Mouse (Mus musculus) ES-Bruce4 (cell line): ENCODE results near the gene Stk32b. TPM values are rescaled to one million over a fixed set of nuclear protein-coding genes. Genes with fewer than 3 reads are reported as not detected.

Experiments
- H3K27ac ChIP-seq: 2 replicates; pipeline ENCODE4 v1.5.1; 2012; ENCODE audit warnings: low read length, inconsistent platforms; ENCODE audit not compliant: insufficient read depth
- H3K27me3 ChIP-seq: 2 replicates; pipeline ENCODE4 v1.6.1; 2012; ENCODE audit warnings: mild to moderate bottlenecking, low read length, inconsistent platforms; ENCODE audit not compliant: control insufficient read depth, poor library complexity, insufficient read depth, severe bottlenecking
- H3K36me3 ChIP-seq: 2 replicates; pipeline ENCODE4 v1.6.1; 2012; ENCODE audit warnings: inconsistent platforms, mild to moderate bottlenecking, low read length, moderate library complexity; ENCODE audit not compliant: control insufficient read depth, poor library complexity, insufficient read depth, severe bottlenecking
- H3K4me1 ChIP-seq: one replicate; pipeline ENCODE4 v1.8.1; 2011; ENCODE audit warnings: low read length; ENCODE audit not compliant: control insufficient read depth, insufficient read depth
- H3K4me3 ChIP-seq: 2 replicates; pipeline ENCODE4 v1.5.1; 2011; ENCODE audit warnings: low read depth, mild to moderate bottlenecking, low read length
- H3K9ac ChIP-seq: 2 replicates; pipeline ENCODE4 v1.6.1; 2012; ENCODE audit warnings: low read depth, mild to moderate bottlenecking, inconsistent platforms; ENCODE audit not compliant: poor library complexity, severe bottlenecking
- H3K9me3 ChIP-seq: replicated peaks from 2 replicates; pipeline ENCODE4 v1.6.1; 2012; ENCODE audit warnings: mild to moderate bottlenecking, low read length, inconsistent platforms; ENCODE audit not compliant: control insufficient read depth, poor library complexity, insufficient read depth, severe bottlenecking
- CTCF ChIP-seq: IDR thresholded peaks from one replicate; pipeline ENCODE4 v1.8.1; 2011; ENCODE audit warnings: low read depth, low read length
- EP300 ChIP-seq: IDR thresholded peaks from 2 replicates; pipeline ENCODE4 v1.6.1; 2011; ENCODE audit warnings: low read depth, low read length; ENCODE audit not compliant: insufficient read depth
- POLR2A ChIP-seq: IDR thresholded peaks from one replicate; pipeline ENCODE4 v1.8.1; 2011; ENCODE audit warnings: low read length; ENCODE audit not compliant: insufficient read depth
- polyA plus RNA-seq: library from polyadenylated mRNA; stranded (reverse); fragments of >200 nt; gene quantifications from 2 replicates; pipeline ENCODE4 v1.2.4, GENCODE M21; 2011; ENCODE audit warnings: low read depth; ENCODE audit not compliant: missing spikeins, insufficient read depth, insufficient read length

Gene Stk32b
- polyA plus RNA-seq, 1 experiment = 0.40 TPM

DNA sequence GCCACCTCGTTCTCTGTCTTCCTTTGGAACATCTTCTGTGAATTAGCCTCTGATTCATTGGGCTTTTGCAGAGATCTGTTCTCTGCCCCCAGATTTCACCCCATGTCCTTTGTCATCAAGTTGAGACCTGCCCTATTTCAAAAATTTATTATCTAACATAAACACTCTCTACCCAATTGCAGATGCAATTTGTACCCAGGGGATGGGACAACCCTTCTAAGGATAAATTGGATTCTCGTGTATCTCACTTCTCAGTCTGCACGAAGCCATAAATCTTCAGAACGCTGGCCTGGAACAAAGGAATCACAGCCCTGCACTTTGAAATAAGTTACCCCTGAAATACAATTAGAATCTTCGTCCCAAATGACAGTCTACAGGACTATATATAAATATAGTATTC, 191.6 kb downstream of the Stk32b start:
- Histone ChIP-seq H3K4me3 (no peak overlapping the region), H3K9ac (no peak overlapping the region), H3K9me3 (no peaks in the 10 kb centered on the region), H3K27me3 (no peaks in the 10 kb centered on the region), H3K4me1 (no peaks in the 10 kb centered on the region), H3K27ac (no peak overlapping the region), H3K36me3 (no peaks in the 10 kb centered on the region)
- TF ChIP-seq EP300 = no peak
- TF ChIP-seq CTCF = no peak
- no peak for TF ChIP-seq POLR2A

DNA sequence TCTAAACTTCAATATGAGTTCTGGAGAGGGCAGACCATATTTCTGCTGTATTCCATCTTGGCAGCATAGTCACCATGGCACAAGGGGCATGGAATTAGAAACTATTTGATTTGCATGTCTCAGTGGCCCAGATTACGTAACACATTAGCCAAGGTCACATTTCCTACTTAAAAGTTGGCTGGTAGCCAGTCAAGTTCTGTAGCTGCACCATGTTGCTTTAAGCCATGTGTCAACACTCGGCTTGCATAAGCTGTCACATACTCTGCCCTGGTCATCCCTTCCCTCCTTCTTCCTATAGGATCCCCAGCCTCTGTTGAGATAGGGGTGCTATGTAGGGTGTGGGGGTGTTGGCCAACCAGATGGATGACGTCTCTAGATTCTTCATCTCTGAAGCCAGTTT, 196.5 kb downstream of the Stk32b start:
- no peaks in the 10 kb centered on the region for H3K27me3 ChIP-seq
- no peak overlapping the region for H3K9ac ChIP-seq
- no peak overlapping the region for H3K27ac ChIP-seq
- TF ChIP-seq CTCF (no peak), EP300 (no peak), POLR2A (no peak)
- no peak overlapping the region for H3K4me3 ChIP-seq
- H3K4me1 ChIP-seq = no peaks in the 10 kb centered on the region
- no peaks in the 10 kb centered on the region for H3K9me3 ChIP-seq
- no peaks in the 10 kb centered on the region for H3K36me3 ChIP-seq

DNA sequence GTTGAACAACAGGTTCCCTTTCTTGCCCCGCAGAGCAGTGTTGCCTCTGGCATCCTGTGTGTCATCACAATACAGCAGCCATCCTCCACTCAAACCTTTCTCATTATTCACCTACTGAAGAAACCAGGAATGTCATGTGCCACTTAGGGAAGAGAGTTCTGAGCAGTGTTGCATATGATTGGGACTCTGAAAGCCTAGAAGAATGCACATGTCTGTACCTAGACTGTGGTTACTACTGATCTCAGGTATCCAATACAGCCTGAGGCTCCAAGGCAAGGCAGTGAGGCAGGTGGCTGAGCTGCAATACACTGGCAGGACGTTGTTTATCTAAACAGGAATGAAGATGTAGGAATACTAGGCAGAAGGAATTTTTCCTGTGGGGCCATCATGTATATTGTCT, 204.5 kb downstream of the Stk32b start:
- H3K4me3 ChIP-seq = no peak overlapping the region
- TF ChIP-seq POLR2A (no peak), CTCF (no peak), EP300 (no peak)

DNA sequence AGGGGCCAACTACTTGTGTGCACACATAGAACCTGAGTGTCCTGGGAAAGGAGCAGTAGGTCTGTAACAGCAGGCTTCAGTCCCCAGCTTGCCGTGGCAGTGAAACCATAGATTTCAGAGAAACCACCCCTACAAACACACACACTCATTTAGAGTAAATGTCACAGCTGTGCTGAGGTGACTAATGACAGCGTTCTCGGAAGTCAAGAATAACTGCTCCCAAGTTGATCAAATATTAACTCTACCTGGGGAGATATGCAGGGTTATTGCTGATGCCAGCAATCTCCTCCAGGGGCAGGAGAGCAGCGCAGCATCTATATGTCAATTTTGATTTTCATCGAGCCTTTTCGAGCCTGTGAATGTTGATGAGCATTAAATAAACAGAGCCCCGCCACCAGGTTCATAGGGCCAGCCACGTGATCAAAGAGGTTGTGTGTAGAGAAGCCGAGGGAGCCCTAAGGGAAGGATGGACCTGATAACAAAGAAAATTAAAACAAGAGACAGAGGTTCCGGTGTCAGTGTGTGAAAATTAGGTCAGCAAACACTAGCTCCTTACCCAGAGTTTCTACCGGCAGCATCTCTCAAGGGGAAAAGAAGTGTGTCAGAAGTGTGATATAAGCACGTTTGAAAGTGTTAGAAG, 210.0 kb downstream of the Stk32b start:
- Histone ChIP-seq H3K36me3 (no peaks in the 10 kb centered on the region), H3K9ac (no peak overlapping the region), H3K27me3 (no peaks in the 10 kb centered on the region), H3K27ac (no peak overlapping the region), H3K9me3 (no peaks in the 10 kb centered on the region), H3K4me1 (no peaks in the 10 kb centered on the region), H3K4me3 (no peak overlapping the region)
- no peak for TF ChIP-seq POLR2A
- TF ChIP-seq CTCF = no peak
- no peak for TF ChIP-seq EP300

More for the DNA sequence above, 204.5 kb downstream of the Stk32b start:
- Histone ChIP-seq H3K27ac (no peak overlapping the region), H3K9me3 (no peaks in the 10 kb centered on the region), H3K27me3 (no peaks in the 10 kb centered on the region), H3K9ac (no peak overlapping the region), H3K4me1 (no peaks in the 10 kb centered on the region), H3K36me3 (no peaks in the 10 kb centered on the region)

DNA sequence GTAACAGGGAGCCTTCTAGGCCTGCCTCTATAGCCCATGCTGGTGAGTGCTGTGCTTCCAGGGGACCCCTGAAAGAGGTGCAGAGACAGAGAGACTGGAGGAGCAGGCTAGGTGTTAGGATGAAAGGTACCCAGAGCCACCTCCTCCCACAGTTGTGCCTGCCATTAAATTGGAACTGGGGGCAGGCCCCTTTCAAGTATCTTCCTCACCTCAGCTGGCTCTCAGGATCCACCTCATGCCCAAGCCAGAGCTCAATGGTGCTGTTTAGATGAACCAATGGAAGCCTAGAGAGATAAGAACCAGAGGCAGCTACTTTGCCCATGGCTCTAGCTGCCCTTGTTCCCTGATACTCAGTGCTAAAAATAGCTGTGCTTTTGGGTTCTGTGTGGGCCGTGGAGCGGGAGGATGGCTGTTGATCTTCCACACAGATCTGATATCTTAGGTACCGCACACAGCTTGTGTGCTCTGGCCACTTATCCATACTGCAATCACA, 221.9 kb downstream of the Stk32b start:
- Histone ChIP-seq H3K36me3 (no peaks in the 10 kb centered on the region), H3K27me3 (no peaks in the 10 kb centered on the region), H3K9me3 (no peaks in the 10 kb centered on the region), H3K4me1 (no peaks in the 10 kb centered on the region), H3K9ac (no peak overlapping the region), H3K27ac (no peak overlapping the region), H3K4me3 (no peak overlapping the region)
- no peak for TF ChIP-seq EP300
- TF ChIP-seq CTCF = no peak
- TF ChIP-seq POLR2A = no peak

DNA sequence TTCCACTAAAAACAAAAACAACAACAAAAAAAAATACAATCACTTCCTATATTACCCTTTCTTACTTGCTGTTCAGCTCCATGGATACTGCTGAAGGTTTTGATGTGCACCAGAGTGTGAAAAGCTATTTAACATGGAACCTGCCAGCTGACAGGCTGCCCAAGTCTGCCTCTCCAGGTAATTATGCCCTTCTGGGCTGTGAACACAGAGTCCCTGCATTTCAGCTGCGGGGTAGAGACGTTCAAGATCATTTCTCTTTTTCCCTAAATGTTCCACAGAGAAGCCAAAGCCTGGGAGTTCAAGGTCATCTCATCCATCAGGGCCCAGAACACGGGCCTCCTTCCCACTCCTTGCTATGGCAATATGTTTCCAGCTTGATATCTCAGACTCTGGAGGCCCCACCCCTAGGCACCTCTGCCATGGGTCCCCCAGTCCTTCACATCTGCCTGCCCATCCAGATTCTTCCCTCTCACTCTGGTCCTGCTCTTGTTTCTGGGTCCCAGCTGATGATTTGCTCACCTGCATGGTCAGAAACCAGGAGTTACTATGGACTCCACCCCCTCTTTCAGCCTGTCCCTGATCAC, 244.9 kb downstream of the Stk32b start:
- no peak overlapping the region for H3K4me3 ChIP-seq
- H3K4me1 ChIP-seq = no peaks in the 10 kb centered on the region
- no peaks in the 10 kb centered on the region for H3K27me3 ChIP-seq
- no peak overlapping the region for H3K27ac ChIP-seq
- peaks cover 8% of the 10 kb centered on the region for H3K9me3 ChIP-seq
- H3K9ac ChIP-seq = no peak overlapping the region
- TF ChIP-seq CTCF (no peak), EP300 (no peak), POLR2A (no peak)
- H3K36me3 ChIP-seq = no peaks in the 10 kb centered on the region
